Mouse (Mus musculus) spleen, postnatal 4 days (tissue): ENCODE data around the gene Agbl3.

ENCODE experiments used
- DNase-seq, 2 experiments: peaks; one replicate each; pipeline ENCODE4 v3.0.0; 2022; ENCODE audit warnings: low spot score in 2 of 2

The Agbl3 gene

DNA sequence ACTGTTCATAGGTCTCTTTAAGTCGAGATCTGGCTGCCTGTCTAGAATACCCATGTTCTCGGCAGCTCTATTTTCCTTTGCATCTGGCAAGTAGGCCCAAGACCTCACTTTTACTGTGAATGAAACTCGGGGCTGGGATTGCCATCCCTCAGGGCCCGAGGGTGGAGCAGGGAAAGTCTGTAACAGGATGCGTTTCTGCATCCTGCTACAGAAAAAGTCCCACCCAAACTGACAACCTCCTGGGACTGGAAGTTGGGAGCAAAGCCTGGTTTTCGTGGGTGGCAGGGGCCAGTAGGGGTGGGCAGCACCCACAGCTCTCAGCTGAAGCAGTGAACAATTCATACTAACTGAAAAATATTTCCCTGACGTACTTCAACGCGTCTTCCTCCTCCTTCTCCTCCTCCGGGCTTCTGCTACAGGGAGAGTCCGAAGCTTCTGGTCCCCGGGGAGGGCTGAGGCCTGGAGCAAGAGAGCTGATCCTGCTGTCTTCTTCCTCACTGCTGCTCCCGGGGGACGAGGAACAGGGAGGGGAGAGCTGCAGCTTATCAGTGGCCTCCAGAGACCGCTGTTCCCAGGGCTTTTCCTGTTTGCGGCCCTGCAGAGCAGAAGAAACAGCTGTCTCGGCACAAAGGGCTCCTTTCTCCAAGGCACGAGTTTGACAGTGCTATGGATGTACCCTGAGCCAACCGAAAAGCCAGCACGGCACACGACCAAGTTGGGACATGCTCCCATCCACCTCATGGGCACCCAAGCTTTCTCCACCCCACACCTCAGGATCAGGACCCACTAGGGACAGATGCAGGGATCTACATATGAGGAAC lies 94.1 kb downstream of the Agbl3 start:
- DNase-seq, result peak; percentile 61 to 66

DNA sequence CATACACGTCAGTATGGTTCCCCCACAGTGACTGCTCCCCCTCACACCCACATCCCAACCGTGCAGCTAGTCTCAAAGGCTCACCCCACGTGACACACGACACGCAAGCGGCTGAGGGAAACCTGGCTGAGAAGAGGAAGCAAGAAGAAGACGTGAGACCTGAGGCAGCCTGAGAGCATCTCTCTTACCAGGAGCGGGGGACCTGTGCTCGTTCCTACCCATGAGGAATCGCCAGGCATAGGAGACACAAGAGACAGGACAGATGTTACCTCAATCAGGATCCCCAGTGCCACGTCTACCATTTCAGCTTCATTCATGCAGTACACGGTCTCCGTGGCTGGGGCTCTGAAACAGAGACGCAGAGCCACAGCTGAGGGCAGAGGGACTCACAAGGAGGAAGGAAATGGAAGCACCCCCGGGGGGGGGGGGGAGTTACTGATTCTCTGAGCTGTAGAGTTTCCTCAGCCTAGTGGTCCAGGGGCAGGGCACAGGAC lies 95.1 kb downstream of the Agbl3 start:
- peak; percentile 62 to 83 for DNase-seq

DNA sequence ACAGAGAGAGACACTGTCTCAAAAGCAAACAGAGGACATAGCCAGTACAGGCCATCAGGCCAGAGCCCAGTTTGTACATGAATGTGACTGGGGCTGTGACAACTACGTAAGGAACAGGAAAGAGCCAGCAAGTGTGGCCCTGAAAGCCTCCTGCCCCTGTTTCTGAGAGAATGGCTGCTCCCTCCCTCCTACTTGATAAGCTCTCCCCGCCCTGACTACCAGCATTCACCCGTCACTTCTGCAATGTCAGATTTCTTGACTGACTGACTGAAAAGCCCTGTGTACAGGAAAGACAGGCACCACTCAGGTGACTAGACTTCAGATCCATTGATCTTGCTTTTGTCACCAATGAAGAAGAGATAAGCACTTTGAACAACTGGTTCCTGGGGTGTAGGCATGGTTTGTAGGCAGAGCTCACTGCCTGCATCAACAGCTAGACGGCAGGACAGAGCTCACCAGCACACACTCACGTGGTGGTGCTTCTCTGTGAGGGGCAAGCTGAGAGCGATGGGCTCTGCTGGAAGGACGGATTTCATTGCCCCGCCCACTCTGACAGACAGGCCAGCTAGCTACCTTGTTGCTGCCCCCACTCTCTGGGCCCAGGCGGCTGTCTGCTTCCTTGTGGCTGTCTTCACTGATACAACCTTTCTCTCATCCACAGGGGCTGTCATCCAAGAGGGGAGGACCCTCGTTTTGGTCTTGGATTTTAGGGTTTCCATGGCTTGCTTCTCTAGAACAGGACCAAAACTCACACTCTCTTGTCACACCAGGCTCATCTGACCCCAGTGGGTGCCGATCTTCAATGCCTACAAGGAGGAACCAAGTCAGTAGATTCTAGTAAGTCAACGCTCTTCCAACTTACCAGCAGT lies 96.0 kb downstream of the Agbl3 start:
- peak in 1 of 2 experiments; percentile 56 for DNase-seq

DNA sequence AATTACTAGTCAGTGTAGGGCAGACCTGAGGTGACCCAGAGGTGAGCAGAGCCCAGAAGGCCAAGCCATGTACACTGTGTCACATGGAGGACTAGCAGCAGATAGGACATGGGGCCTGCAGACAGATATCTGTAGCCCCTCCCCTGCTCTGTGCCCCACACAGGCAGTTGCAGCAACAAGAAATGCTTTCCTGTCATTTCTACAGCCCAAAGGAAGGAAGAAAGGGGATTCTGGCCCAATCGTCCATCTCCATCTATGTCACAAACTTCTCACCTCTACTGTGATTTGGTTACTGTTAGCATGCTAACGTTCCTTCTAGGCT lies 96.6 kb downstream of the Agbl3 start:
- no peak for DNase-seq

DNA sequence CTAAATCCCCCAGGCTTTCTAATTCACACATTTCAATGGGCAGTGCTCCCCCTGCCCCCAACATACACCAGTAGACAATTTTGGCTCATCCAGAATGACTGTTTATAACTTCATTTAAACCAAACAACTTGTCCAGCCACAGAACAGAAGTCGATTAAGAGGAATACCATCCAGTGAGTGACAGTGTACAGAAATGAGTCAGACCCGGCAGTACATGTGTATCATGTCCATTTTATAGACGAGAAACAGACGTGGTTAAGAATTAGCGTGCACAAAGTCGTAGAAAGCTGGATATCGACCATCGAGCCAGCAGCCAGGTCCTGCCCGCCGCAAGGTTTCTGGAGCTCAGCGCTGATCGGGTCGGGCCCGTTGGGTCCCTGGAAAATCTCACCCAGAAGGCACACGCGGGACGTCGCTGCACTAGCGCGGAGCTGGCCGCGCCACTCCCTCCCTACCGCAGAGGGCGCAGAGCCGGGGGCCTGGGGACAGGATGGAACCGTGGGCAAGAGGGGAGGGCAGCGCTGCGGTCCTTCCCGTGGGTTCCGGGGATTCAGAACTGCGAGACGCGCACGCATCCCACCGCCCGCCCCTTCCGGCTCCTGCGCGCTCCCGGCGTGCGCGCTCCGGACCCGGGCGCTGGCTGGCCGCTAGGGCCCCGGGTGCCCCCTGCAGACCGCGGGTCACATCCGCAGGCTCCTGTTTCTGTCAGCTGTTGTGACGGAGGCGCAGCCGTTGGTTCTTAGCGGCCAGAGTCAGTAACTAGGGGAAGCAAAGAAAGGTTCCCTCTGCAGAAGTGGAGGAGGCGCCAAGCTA lies 97.5 kb downstream of the Agbl3 start, which contains the start of gene Cyren:
Gene Cyren (minus strand): TSS at position 552 of the 813 bp plus-strand sequence.
- DNase-seq, result peak; percentile 90 to 94

DNA sequence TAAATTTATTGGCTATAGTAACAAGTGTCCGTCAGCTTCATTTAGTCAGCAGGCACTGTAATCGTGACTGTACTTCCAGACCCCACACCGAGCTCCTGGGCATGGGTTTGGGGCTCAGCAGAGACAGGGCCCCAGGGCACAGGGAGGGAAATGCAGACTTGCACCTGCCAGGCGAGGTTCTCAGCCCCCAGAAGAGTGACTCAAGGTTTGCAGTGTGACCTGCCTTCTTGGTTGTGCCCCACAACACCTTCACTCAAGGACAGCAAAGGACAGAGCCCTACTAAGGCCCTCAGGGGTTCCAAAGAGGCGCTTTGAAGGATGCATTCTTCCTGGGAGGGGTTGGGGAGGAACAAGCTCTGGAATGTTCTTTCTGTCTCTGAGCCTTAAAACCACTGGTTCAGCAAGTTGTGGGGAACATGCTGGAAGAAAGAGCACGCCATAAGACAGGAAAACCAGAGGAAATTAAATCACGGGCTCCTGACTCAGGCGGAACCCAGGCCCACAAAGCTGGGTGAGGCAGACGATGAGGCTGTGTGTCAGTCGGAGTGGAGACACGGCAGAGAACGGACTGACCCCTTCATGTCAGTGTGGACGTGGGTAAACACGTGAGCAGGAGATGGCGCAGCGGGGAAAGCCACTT lies 99.0 kb downstream of the Agbl3 start:
- no peak for DNase-seq

DNA sequence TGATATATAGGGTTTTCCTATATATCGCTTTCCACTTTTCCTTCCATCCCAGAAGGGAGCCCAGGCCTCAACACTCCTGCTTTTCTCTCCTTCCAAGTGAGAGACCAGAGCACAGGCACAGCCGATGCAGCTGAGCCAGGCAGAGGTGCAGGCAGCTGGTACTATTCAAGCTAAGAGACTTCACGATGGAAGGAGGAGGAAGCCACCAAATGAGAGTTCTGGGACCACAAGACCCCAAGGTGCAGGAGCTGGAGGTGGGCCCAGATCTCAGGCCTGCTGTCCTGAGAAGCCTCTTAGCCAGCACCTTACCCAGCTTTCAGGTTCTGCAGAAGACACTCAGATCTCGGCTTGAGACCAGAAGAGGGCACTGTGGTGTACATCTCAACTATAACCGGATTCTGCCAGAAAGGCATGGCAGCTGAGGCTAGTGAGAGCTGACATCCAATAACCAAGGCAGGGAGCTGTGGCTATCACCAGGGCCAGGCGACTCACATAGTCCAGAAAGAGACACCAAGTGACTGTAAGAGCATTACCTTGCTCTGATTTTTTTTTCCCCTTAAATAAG lies 99.8 kb downstream of the Agbl3 start:
- DNase-seq, result peak in 1 of 2 experiments; percentile 48

DNA sequence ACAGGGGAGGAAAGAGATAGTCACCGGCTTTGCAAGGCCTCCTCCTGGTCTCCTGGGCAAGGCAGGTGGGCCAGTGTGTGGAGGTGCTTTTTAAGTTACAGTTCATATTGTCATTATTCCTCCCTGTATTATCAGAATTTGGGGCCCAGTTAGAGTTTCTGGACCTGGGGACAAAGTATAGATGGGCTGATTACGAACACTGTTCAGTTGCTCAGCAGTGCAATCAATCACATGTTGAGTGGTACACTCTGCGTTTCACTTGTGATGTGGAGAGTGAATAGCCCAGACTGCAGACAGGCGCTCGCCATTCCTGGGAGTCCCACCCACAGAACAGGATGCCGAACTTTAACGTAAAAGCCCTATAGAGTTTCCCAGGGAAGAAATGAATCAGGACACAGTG lies 104.5 kb downstream of the Agbl3 start:
- DNase-seq, result no peak

DNA sequence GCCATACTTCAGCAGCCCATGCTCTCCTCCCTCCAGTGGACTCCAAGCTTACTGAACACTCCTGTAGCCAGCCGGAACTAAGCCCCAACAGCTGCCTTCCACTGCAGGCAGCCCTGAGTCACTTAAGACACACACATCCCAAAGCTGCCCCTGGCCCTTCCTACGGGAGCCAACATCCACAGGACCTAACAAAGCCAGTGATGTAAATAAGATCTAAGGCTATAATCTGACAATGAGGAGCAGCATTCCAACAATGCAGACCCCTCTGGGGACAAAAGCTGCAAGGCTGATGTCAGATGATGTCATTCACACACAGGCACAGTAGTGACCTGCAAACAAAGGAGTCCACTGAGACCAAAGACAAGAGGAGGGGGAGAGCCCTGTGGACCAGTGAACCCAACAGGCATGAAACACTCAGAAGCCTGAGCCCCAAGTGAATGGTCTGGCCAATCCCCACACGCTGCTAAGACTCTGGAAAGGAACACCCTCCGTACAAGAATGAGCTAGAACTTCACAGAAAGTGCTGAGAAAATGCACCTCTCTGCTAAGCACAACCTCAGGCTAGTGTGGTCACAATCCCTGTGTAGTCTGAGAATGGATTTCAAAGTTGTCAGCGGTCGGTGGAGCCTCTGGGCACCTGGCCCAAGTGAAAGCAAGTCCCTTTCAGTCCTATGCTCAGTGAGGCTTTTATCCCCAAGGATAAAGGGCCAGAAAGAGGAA lies 107.1 kb downstream of the Agbl3 start:
- no peak for DNase-seq

DNA sequence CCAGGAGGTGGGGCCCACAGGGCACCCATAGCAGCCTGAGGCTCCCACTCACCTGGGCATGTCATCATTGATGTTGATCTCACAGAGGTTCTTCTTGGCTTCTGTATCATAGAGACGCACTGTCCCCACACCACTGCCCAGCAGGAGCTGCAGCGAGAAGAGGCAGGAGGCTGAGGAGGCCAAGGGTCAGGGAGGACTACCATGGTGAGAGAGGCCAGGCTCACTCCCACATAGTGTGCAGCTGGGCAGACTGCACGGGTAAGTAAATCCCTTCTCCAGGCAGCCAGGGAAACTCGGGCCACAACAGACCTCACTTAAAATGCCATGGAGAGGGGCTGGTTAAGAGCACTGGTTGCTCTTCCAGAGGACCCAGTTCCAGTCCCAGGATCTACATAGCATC lies 109.0 kb downstream of the Agbl3 start:
- DNase-seq, result no peak

DNA sequence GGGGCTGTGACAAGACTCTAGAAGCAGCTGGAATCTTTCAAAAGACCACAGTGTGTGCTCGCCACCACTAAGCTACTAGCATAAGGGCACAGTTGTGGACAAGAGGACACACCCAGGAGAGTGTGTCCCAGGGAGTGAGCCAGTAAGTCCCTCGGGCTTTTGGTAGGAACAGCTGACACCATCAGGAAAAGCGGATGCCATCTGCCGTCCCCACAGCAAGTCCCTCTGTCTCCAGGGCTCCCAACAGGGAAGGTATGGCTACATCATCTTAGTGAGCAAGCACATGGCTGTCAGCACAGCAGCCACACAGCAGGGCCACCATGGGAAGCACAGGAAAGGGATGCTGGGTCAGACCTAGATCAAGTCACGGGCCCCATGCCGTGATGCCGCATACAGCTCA lies 115.3 kb downstream of the Agbl3 start:
- no peak for DNase-seq

DNA sequence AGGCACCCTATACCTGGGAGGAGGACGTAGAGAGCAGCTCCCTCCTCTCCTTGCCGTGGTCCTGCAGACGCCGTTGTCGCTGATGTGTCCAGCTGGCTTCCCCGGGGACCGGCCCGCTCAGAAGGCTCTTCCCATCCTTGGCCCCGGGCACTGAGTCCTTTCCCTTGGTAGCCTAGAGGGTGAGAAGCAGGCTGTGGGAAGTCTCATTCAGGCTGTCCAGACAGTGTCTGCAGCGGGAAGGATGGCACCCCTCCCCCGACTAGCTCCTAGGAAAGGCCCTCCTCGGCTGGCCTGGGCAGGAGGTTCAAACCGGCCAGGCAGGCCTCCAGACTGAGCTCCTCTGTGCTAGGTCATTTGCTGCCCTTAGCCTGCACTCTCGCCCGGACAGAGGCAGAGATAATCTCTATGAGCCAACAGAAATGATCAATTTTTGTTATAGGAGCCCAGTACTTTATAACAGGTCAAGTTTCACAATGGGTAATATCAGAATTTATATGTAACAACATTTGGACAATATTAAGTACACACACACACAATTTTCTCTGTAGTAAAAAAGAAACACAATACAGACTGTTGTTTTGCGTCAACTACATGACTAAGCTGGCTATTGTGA lies 116.0 kb downstream of the Agbl3 start:
- DNase-seq, result no peak

DNA sequence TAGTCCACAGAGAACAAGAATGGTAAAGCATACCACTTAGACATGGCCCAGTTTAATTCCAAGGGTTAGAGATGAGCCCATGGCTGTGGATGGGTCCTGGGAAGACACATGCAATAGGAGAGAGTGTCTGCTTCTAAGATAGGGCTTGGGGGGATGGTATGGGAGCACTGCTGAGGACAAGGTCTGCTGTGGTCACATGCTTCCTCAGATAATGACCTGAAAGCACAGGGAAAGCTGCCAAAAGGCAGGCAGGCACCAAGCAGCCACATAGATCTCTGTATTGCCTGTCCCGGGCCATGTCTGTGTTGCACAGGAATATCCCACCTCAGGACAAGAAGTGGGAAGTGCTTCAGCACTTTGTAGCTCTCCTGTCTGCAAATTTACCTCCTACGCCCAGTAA lies 118.9 kb downstream of the Agbl3 start:
- DNase-seq, result no peak

DNA sequence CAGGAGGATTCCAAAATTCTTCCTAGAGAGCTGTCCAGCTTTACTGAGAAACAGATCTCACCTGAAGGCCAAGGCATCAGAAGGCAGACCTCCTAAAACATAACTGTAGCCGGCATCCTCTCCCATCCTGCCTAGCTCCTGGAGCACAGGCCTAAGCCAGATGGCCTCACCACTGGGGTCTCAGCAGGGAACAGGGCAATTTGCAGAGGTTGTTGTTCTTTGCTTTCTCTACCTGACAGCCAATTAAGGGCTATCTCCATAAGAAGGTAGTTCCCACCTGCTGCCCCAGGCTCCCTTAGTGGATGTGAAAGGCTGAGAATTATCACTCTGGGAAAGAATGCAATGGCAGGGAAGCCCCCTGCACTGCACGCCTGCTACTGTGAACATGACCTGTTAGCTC lies 120.8 kb downstream of the Agbl3 start:
- DNase-seq, result no peak

DNA sequence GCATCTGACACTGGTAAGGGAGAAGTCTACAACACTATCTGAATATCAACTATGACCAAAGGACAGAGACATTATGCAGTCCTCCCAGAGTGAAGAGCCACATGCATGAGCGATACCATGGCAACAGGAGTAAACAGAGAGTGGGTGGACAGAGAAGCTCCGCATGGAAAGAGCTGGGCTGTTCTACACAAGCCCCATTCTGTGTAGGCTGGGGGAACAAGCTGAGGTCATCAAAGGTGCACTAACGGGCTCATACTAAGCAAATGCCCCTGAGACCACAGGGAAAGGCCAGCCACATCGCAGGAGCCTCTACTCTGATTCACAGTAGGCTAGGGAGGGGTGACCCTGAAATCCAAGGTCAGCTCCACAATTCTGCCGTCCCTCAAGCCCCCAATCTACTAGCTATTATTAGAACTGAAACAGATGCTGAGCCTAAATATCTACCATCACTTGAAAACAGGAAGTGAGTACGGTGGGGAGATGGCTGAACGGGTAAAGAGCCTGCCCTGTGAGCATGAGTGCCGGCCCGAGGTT lies 121.7 kb downstream of the Agbl3 start:
- DNase-seq, result no peak

DNA sequence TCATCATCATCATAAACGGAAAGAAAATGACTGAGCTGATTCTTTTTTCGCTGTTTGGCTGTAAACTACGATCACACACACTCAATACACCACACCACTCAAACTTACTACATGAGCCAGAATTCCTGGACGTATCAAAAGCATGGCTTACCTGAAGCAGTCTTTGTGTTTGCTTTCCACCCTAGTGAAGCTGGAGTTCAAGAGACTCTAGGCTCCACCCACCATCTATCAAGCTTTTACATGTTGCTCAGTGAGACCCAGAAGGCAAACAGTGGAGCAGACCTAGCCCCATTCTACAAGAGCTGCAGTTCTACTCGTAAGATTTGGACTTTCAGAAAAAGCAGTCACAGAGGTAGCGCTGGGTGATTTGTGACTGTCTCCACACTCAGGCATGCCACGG lies 122.3 kb downstream of the Agbl3 start:
- DNase-seq, result no peak

DNA sequence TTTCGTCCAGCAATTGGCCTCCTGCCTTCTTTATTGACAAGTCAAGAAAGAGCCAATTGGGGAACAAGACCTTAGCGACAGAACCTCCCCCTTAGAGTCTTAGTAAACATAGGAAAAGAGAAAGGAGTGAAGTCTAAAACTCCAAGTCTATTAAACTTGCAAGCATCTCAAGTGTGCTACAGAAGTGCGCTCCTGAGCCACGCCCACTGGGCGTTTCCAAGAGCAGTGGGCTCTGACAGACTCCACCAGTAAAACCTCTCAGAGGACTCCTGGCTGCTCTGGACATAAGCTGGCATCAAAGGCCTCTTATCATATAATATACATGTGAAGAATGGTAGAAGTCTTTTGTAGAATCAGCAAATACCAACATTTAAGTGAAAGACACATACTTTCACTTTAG lies 123.2 kb downstream of the Agbl3 start:
- DNase-seq, result no peak

DNA sequence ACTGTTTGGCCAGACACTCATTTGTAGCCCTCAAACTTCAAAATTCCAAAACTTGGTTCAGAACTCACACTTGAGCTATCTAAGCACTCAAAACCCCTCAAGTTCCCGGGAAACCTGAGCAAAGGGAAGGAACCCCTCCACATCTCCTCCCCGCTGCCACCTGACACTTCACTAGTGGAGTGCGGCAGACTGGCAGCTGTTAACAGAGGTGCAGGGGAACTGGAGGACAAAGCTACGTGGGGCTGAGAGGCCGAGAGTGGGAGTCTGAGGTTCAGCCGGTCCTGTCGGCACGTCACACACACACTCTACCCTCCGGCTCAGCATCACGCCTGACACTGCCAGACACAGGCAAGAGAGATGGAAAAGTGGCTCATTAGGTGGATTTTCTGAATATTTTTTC lies 123.6 kb downstream of the Agbl3 start:
- no peak for DNase-seq

DNA sequence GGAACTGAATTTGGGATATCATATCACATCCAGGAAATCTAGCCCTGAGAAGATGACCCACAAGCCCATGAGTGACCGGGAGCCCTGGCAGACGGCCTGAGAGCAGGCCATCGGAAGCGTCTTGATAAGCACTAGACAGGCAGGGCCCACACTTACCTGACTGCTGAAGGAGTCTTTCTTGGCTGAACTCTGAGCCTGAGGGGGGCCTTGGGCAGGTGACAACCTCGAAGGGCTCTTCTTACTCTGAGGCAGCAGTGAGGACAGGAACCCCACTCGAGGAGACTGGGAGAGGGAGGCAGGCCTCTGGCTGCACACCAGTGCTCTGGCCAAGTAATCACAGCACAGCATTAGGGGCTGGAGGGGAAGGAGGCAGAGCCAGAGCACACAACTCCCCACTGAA lies 124.1 kb downstream of the Agbl3 start:
- DNase-seq, result no peak

DNA sequence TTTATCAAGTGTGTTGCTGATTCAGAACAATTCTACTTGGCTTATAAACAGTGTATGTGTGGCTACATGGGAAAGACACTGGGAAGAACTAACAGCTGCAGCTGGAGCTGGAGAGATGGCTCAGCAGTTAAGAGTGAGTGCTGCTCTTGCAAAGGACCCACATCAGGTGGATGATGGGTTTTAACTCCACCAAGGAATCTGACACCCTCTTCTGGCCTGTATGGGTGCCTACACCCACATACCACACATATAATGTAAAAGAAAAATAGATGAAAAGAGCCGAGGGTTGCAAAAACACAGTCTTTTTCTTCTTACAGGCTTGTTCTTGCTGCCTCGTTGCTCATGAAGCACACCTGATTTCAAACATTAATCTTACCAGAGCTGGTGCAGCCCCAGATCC lies 125.9 kb downstream of the Agbl3 start:
- DNase-seq, result no peak
